Mouse (Mus musculus) urinary bladder, postnatal 25 days (tissue): Measurements from ENCODE around the gene Mmd2.

Experiments
- DNase-seq: peaks from one replicate; pipeline ENCODE4 v3.0.0; 2022; ENCODE audit warnings: low spot score

The Mmd2 gene

GRCm38 (mm10) chr5:142608259-142608988, at the start of gene Mmd2:
Mmd2 (minus strand) TSS chr5:142608800.
- no peak for DNase-seq

- no peak for DNase-seq
Measured at GRCm38 (mm10) chr5:142652266-142652665, 43.7 kb upstream of the Mmd2 start.

GRCm38 (mm10) chr5:142650794-142651497, 42.3 kb upstream of the Mmd2 start:
- no peak for DNase-seq

GRCm38 (mm10) chr5:142650390-142650789, 41.8 kb upstream of the Mmd2 start:
- no peak for DNase-seq

- DNase-seq, result no peak
Measured at GRCm38 (mm10) chr5:142649460-142650050, 41.0 kb upstream of the Mmd2 start.

GRCm38 (mm10) chr5:142648162-142648561, 39.6 kb upstream of the Mmd2 start:
- DNase-seq, result no peak

- no peak for DNase-seq
Measured at GRCm38 (mm10) chr5:142641331-142642051, 32.9 kb upstream of the Mmd2 start.

- no peak for DNase-seq
Measured at GRCm38 (mm10) chr5:142640088-142640487, 31.5 kb upstream of the Mmd2 start.

- DNase-seq, result no peak
Measured at GRCm38 (mm10) chr5:142637823-142638222, 29.2 kb upstream of the Mmd2 start.

- DNase-seq, result no peak
Measured at GRCm38 (mm10) chr5:142630224-142630623, 21.6 kb upstream of the Mmd2 start.

- no peak for DNase-seq
Measured at GRCm38 (mm10) chr5:142629663-142630025, 21.0 kb upstream of the Mmd2 start.

- DNase-seq, result peak; percentile 97
Measured at GRCm38 (mm10) chr5:142628726-142629662, 20.4 kb upstream of the Mmd2 start.

GRCm38 (mm10) chr5:142627398-142627797, 18.8 kb upstream of the Mmd2 start, which contains the start of gene Wipi2:
Wipi2 (plus strand) TSS chr5:142627698.
- no peak for DNase-seq

GRCm38 (mm10) chr5:142623080-142623479, 14.5 kb upstream of the Mmd2 start:
- DNase-seq, result no peak

GRCm38 (mm10) chr5:142622134-142622533, 13.5 kb upstream of the Mmd2 start:
- DNase-seq, result no peak

GRCm38 (mm10) chr5:142621421-142621820, 12.8 kb upstream of the Mmd2 start:
- DNase-seq, result no peak

- DNase-seq, result peak; percentile 29
Measured at GRCm38 (mm10) chr5:142619866-142620265, 11.3 kb upstream of the Mmd2 start.

- DNase-seq, result no peak
Measured at GRCm38 (mm10) chr5:142616326-142616725, 7.7 kb upstream of the Mmd2 start.

GRCm38 (mm10) chr5:142615638-142616037, 7.0 kb upstream of the Mmd2 start:
- no peak for DNase-seq

- no peak for DNase-seq
Measured at GRCm38 (mm10) chr5:142614513-142614912, 5.9 kb upstream of the Mmd2 start.

- no peak for DNase-seq
Measured at GRCm38 (mm10) chr5:142610362-142610761, 1.8 kb upstream of the Mmd2 start.
